Mouse (Mus musculus) forelimb bud, embryonic 11.5 days (tissue): ENCODE measurements around the gene Plxnb2.

Experiments
- DNase-seq: peaks from one replicate; pipeline ENCODE4 v3.0.0-alpha.2; 2012; ENCODE audit warnings: low read depth, low spot score

The Plxnb2 gene

GRCm38 (mm10) chr15:89128382-89129350 is 51.9 kb downstream of the Plxnb2 start, which contains the start of gene Hdac10:
Gene Hdac10 (minus strand): TSS chr15:89128700.
- peak; percentile 83 for DNase-seq

DNA sequence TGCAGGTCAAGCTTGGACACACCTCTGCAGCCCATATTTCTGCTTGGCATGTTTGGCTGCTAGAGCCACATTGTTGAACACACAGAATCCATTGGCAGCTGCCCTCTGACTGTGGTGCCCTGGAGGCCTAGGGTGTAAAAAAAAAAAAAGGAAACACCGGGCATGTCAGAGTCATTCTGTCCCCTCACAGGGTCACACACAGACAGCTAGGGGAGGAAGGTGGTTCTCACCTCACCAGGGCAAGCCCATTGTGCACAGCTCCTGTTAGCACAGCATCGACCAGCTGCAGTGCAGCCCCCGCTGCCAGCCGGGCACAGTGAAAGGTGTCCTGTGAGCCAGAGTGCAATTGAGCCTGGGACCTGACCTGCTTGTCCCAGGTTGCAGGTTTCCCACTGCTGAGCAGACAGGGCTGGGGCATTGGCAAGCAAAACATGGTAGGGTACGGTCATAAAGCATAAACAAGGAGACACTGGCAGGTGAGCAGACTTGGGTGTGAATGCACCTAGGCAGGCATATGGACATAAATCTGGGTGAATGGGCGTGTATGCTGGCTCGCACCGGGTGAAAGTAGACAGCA is 53.1 kb downstream of the Plxnb2 start:
- no peak for DNase-seq

- DNase-seq, result no peak
Measured at GRCm38 (mm10) chr15:89126622-89127021, 54.0 kb downstream of the Plxnb2 start.

GRCm38 (mm10) chr15:89125351-89125750 is 55.2 kb downstream of the Plxnb2 start:
- no peak for DNase-seq

DNA sequence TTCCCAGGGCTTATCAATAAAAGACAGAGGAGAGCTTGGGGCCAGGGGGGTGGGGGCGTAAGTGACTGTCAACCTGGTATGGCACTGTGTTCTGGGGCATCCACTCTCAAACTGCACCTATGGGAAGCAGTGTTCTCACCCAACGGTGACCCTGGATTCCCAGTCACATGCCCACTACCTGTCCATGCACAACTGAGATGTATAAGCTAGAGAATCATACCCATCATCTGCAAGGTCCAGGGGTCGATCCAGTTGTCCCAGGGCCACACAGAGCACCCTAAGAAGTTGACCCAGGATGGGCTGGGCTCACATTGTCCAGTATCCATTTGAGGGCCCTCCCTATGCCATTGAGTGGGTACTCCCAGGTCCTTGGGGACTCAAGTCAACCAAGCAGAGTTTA is 56.3 kb downstream of the Plxnb2 start:
- DNase-seq, result no peak

DNA sequence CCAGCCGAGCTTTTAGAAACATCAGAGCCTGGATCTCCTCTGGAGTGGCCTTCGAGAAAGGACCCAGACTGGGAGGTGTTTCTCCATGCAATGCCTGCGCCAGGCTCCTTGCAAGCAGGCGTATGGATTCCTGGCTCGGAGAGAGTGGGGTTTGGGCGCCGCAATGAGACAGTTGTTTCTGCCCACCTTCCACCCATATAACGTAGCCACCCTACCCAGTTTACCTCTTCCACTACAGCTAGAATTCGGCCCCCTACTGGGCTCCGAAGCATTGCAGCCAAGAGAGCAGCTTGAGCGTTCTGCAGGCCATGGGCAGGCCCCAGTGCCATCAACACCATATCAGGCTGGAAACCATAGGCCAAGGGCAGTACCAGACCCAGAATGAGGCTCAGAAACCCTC is 57.0 kb downstream of the Plxnb2 start:
- no peak for DNase-seq

DNA sequence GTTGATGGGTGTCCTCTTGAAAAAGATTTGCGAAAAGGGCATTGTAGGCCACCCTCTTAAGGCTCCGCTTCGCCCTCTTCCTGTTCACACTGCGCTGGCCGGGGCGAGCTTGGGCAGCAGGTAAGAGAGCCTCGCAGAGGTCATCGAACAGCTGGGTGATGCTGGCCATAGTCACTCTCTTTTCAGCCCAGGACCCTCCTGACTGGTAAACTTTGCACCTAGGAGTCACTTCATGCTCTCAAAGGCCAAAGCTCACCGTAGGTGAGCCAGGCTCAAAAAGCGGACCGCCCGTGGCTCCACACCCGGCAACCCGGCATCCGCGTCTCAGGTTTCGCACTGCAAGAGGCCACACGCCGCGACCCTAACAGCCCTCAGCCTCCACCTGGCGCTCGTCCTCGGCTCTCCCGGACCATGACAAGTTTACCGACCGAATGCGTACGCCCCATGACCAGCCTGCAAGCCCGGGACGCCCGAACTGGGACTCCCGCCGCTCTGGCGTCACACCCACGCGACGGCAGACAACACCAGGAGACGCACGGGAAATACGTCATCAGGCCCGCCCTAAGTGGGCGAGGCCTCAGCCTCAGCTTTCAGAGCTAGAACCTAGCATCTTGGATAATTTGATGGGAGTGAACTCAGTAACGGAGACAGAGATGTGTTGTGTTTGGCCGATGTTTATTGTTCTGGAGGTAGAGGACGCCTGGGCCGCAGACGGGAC is 57.8 kb downstream of the Plxnb2 start, which contains the start of gene Tubgcp6:
TSS of gene Tubgcp6 (minus strand) at position 464 of the 718 bp plus-strand sequence.
- peak; percentile 95 for DNase-seq

DNA sequence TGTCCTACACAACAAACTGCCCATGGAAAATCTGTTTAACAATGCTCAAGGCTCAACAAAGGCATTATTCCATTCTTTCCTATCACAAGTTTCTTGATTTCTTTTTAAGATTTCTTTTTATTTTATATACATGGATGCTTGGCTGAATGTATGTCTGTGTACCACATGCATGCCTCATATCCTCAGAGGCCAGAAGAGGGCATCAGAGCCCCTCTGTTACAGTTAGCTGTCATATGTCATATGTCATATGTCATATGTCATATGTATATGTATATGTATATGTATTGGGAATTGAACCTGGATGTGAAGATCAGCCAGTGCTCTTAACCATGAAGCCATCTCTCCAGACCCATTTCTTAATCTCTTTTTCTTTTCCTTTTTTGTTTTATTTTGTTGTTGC is 62.6 kb downstream of the Plxnb2 start:
- DNase-seq, result no peak

GRCm38 (mm10) chr15:89110147-89110546 is 70.4 kb downstream of the Plxnb2 start:
- no peak for DNase-seq

GRCm38 (mm10) chr15:89106976-89107375 is 73.6 kb downstream of the Plxnb2 start:
- DNase-seq, result no peak

GRCm38 (mm10) chr15:89106073-89106472 is 74.5 kb downstream of the Plxnb2 start:
- no peak for DNase-seq
